8 mouse cellular contexts compared by ENCODE assay signal in the genomic region with DNA sequence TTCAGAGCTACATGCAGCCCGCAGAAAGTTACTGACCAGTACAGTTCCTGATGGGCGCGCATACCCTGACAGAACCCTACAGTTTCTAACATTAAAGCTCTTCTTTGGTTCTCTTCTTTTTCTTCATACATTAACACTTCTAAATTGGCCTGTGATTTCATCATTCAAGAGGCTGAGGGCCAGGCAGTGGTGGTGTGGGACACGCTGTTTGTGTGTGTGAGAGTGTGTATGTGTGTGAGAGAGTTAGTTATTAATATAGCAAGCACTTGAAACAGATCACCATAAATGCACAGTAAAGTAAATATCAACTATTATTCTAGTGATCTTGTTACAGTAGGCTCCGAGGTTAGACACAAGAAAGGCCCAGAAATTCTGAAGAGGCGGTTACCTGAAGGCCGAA. TPM values are rescaled to one million over a fixed set of nuclear protein-coding genes. Genes with fewer than 3 reads are reported as not detected.
DNase-seq lines count a peak whose midpoint lies in the region; ATAC-seq and TF ChIP-seq lines count a peak whose summit lies in the region.

No protein-coding gene starts in this region.

- peaks cover 39% of the 10 kb centered on the region for H3K4me1 ChIP-seq in erythroblast, embryonic 14.5 days (ENCODE audit: control insufficient read depth)
- H3K4me1 ChIP-seq in spleen, adult 2 months (ENCODE audit: control insufficient read depth, insufficient read depth, insufficient read length) = no peaks in the 10 kb centered on the region
- H3K4me1 ChIP-seq in liver, embryonic 12.5 days = peaks cover 40% of the 10 kb centered on the region
- H3K4me1 ChIP-seq in stomach, embryonic 15.5 days = no peaks in the 10 kb centered on the region

- peak overlapping the region; percentile 89 for H3K4me3 ChIP-seq in erythroblast, embryonic 14.5 days (replicated peaks)
- H3K4me3 ChIP-seq in spleen, adult 2 months (ENCODE audit: extremely low read depth, insufficient read depth, insufficient read length) = peak overlapping the region; percentile 32; the same call in 1 of the 2 replicates
- peak overlapping the region; percentile 81 for H3K4me3 ChIP-seq in liver, embryonic 12.5 days
- H3K4me3 ChIP-seq in stomach, embryonic 15.5 days (replicated peaks) = peak overlapping the region; percentile 68

- TF ChIP-seq CTCF in spleen, adult 2 months (IDR thresholded peaks at IDR 0.05; ENCODE audit: extremely low read depth, insufficient read depth, insufficient read length, insufficient replicate concordance) = no peak

- H3K27me3 ChIP-seq in erythroblast, embryonic 14.5 days (ENCODE audit: control insufficient read depth) = no peaks in the 10 kb centered on the region
- no peaks in the 10 kb centered on the region for H3K27me3 ChIP-seq in spleen, adult 2 months (ENCODE audit: control insufficient read depth, insufficient read depth, low read length)
- no peaks in the 10 kb centered on the region for H3K27me3 ChIP-seq in liver, embryonic 12.5 days (replicated peaks)
- H3K27me3 ChIP-seq in stomach, embryonic 15.5 days (replicated peaks) = no peaks in the 10 kb centered on the region

- DNase-seq in spleen, adult 2 months (ENCODE audit: low read depth in 1 of 2, low spot score in 2 of 2) = no peak
- no peak for DNase-seq in spleen, postnatal 36 days (ENCODE audit: low spot score in 2 of 2)
- no peak for DNase-seq in thymus, postnatal 14 days
- DNase-seq in right cerebral cortex, postnatal 14 days = no peak

- peak overlapping the region; percentile 87 for H3K9ac ChIP-seq in liver, embryonic 12.5 days
- no peak overlapping the region; the same call in 1 of the 2 replicates for H3K9ac ChIP-seq in stomach, embryonic 15.5 days

- ATAC-seq in erythroblast, adult 5-6 weeks (replicated peaks; ENCODE audit: low FRiP score, poor library complexity, severe bottlenecking) = no peak
- peak; percentile 13 for ATAC-seq in liver, embryonic 12.5 days
- ATAC-seq in stomach, embryonic 15.5 days (ENCODE audit: insufficient read depth, low FRiP score, low read depth) = no peak

- H3K4me2 ChIP-seq in liver, embryonic 12.5 days = peak overlapping the region; percentile 78
- peak overlapping the region; percentile 81 for H3K4me2 ChIP-seq in stomach, embryonic 15.5 days

- WGBS in spleen, adult 2 months = 69% methylated on average over 7 of the region's 7 CpGs
- 78% methylated on average over 7 of the region's 7 CpGs for WGBS in liver, embryonic 12.5 days (ENCODE audit: insufficient replicate concordance)
- WGBS in stomach, embryonic 15.5 days = 61% methylated on average over 7 of the region's 7 CpGs

- TF ChIP-seq POLR2A in spleen, adult 2 months (IDR thresholded peaks at IDR 0.05; ENCODE audit: low read depth, low read length) = no peak

- no peak overlapping the region for H3K27ac ChIP-seq in spleen, adult 2 months (ENCODE audit: insufficient read depth, low read length)
- peak overlapping the region; percentile 88 for H3K27ac ChIP-seq in liver, embryonic 12.5 days
- H3K27ac ChIP-seq in stomach, embryonic 15.5 days = peak overlapping the region; percentile 62

- no peaks in the 10 kb centered on the region for H3K9me3 ChIP-seq in erythroblast, embryonic 14.5 days (ENCODE audit: control insufficient read depth, low read length)
- H3K9me3 ChIP-seq in liver, embryonic 12.5 days (replicated peaks) = no peaks in the 10 kb centered on the region
- no peaks in the 10 kb centered on the region for H3K9me3 ChIP-seq in stomach, embryonic 15.5 days

- H3K36me3 ChIP-seq in erythroblast, embryonic 14.5 days (ENCODE audit: control insufficient read depth) = peaks cover 32% of the 10 kb centered on the region
- H3K36me3 ChIP-seq in spleen, adult 2 months (ENCODE audit: control insufficient read depth, insufficient read depth, low read length) = no peaks in the 10 kb centered on the region
- H3K36me3 ChIP-seq in liver, embryonic 12.5 days = peaks cover 29% of the 10 kb centered on the region
- H3K36me3 ChIP-seq in stomach, embryonic 15.5 days = 0 out of 2 replicates have a peak, but pooled peaks cover 9% of the 10 kb centered on the region

RNA-seq across cellular contexts. Expression of a gene that starts 0.4 kb away (rescaled TPM):
- polyA plus RNA-seq in erythroblast, embryonic 14.5 days (2012) = 19.3 and 21.5 TPM in 2 replicates
- total RNA-seq in erythroblast, adult 5-6 weeks (2015; ENCODE audit: low replicate concordance) = 12.3 and 20.3 TPM in 2 replicates
- total RNA-seq in erythroblast, adult 5-6 weeks (2017; ENCODE audit: low replicate concordance) = 40.4 and 60.1 TPM in 2 replicates
- polyA plus RNA-seq in spleen, adult 2 months (2012; rRNA removed) = 7.2 and 10.2 TPM in 2 replicates
- 38.6 and 40.0 TPM in 2 replicates for polyA plus RNA-seq in liver, embryonic 12.5 days (2016; fragmentation: Nextera tagmentation; extraction: Ambion mirVana)
- 33.3 and 34.6 TPM in 2 replicates for polyA plus RNA-seq in stomach, embryonic 15.5 days (2015; fragmentation: Nextera tagmentation; extraction: Ambion mirVana)

RNA-seq across cellular contexts. Expression of a gene that starts 10.3 kb away (rescaled TPM):
- polyA plus RNA-seq in erythroblast, embryonic 14.5 days (2012) = 0.07 TPM in 1 of 2 replicates, not detected in the other
- not detected in 2 replicates for total RNA-seq in erythroblast, adult 5-6 weeks (2015; ENCODE audit: low replicate concordance)
- total RNA-seq in erythroblast, adult 5-6 weeks (2017; ENCODE audit: low replicate concordance) = 0.43 TPM in 1 of 2 replicates, not detected in the other
- polyA plus RNA-seq in spleen, adult 2 months (2012; rRNA removed) = 0.22 and 0.32 TPM in 2 replicates
- 0.22 and 0.23 TPM in 2 replicates for polyA plus RNA-seq in liver, embryonic 12.5 days (2016; fragmentation: Nextera tagmentation; extraction: Ambion mirVana)
- polyA plus RNA-seq in stomach, embryonic 15.5 days (2015; fragmentation: Nextera tagmentation; extraction: Ambion mirVana) = 0.26 and 0.37 TPM in 2 replicates

RNA-seq across cellular contexts. Expression of a gene that starts 21.9 kb away (rescaled TPM):
- polyA plus RNA-seq in erythroblast, embryonic 14.5 days (2012) = 0.12 and 0.22 TPM in 2 replicates
- not detected in 2 replicates for total RNA-seq in erythroblast, adult 5-6 weeks (2015; ENCODE audit: low replicate concordance)
- 0.28 TPM in 1 of 2 replicates, not detected in the other for total RNA-seq in erythroblast, adult 5-6 weeks (2017; ENCODE audit: low replicate concordance)
- 3.6 and 4.4 TPM in 2 replicates for polyA plus RNA-seq in spleen, adult 2 months (2012; rRNA removed)
- 4.7 and 5.1 TPM in 2 replicates for polyA plus RNA-seq in liver, embryonic 12.5 days (2016; fragmentation: Nextera tagmentation; extraction: Ambion mirVana)
- polyA plus RNA-seq in stomach, embryonic 15.5 days (2015; fragmentation: Nextera tagmentation; extraction: Ambion mirVana) = 24.1 and 24.5 TPM in 2 replicates

RNA-seq across cellular contexts. Expression of a gene that starts 27.3 kb away (rescaled TPM):
- 3.2 and 3.8 TPM in 2 replicates for polyA plus RNA-seq in erythroblast, embryonic 14.5 days (2012)
- total RNA-seq in erythroblast, adult 5-6 weeks (2015; ENCODE audit: low replicate concordance) = 3.3 and 10.0 TPM in 2 replicates
- 2.5 and 3.6 TPM in 2 replicates for total RNA-seq in erythroblast, adult 5-6 weeks (2017; ENCODE audit: low replicate concordance)
- 66.7 and 81.9 TPM in 2 replicates for polyA plus RNA-seq in spleen, adult 2 months (2012; rRNA removed)
- polyA plus RNA-seq in liver, embryonic 12.5 days (2016; fragmentation: Nextera tagmentation; extraction: Ambion mirVana) = 40.8 and 42.6 TPM in 2 replicates
- polyA plus RNA-seq in stomach, embryonic 15.5 days (2015; fragmentation: Nextera tagmentation; extraction: Ambion mirVana) = 67.8 and 75.7 TPM in 2 replicates

RNA-seq across cellular contexts. Expression of a gene that starts 39.4 kb away (rescaled TPM):
- polyA plus RNA-seq in erythroblast, embryonic 14.5 days (2012) = 0.97 and 2.3 TPM in 2 replicates
- 17.3 and 36.3 TPM in 2 replicates for total RNA-seq in erythroblast, adult 5-6 weeks (2015; ENCODE audit: low replicate concordance)
- total RNA-seq in erythroblast, adult 5-6 weeks (2017; ENCODE audit: low replicate concordance) = 23.6 and 33.3 TPM in 2 replicates
- 41.4 and 46.3 TPM in 2 replicates for polyA plus RNA-seq in spleen, adult 2 months (2012; rRNA removed)
- polyA plus RNA-seq in liver, embryonic 12.5 days (2016; fragmentation: Nextera tagmentation; extraction: Ambion mirVana) = 52.1 and 53.8 TPM in 2 replicates
- 76.7 and 82.5 TPM in 2 replicates for polyA plus RNA-seq in stomach, embryonic 15.5 days (2015; fragmentation: Nextera tagmentation; extraction: Ambion mirVana)

Comparison
In these comparisons a context has a peak if more than half of its experiments do, and no peak if none do; other contexts are left out.
1. H3K4me3 ChIP-seq: peak in every context shown above with its lines; median percentile 89 in erythroblast, embryonic 14.5 days; 81 in liver, embryonic 12.5 days; 68 in stomach, embryonic 15.5 days; 32 in spleen, adult 2 months.